Mouse (Mus musculus): Measurements from ENCODE around the gene Pof1b. TPM values are rescaled to one million over a fixed set of nuclear protein-coding genes. Genes with fewer than 3 reads are reported as not detected.

Gene Pof1b
- polyA plus RNA-seq (2015; fragmentation: Illumina TruSeq; extraction: RNeasy Lipid Tissue Mini Kit (QIAGEN cat#74804); ENCODE audit: low read depth, low replicate concordance): not detected

GRCm38 (mm10) chrX:112698508-112698907 is at the start of gene Pof1b:
Gene Pof1b (minus strand): TSS chrX:112698651.

DNA sequence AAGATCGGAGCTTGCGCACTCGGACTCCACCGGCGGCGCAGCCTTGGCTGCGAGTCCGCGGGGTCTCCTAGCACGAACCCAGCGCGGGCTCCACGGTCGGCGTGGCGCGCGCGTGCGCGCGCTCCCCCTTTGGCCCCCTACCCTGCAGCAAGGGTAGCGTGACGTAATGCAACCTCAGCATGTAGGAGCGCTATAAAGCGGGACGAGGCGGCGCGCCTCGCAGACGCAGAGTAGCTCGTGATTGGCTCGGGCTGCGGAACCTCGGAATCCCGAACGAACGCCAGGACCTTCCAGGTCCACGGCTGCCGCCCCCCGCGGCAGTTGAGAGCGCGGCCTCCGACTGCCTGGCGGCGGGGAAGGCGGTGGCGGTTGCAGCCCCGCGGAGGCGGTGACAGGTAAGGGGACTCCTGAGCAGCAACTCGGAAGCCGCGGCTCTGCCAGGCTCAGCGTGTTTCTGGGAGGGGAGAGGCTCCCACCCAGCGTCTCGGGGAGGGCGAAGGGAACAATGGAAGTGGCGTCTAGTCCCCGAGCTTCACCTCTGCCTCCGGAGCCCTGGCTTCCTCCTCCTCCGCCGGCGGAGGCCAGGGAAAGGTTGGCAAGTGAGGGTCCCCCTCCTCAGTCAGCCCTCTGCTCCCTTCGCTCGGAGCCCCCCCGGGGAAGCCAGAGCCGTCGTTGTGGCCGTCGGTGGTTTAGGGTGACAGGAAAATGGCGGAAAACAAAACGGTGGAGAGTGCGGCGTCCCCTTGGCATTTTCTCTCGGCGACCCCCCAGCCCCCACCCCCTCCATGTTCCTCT is 97.7 kb downstream of the Pof1b start, which contains the start of gene Zfp711:
Gene Zfp711, plus strand, starts transcription at position 16 of the 795 bp plus-strand sequence.

Other genes starting within 250 kb of the Pof1b start
- gene 2010106E10Rik, start 203.4 kb downstream of the Pof1b start, polyA plus RNA-seq (2015; fragmentation: Illumina TruSeq; extraction: RNeasy Lipid Tissue Mini Kit (QIAGEN cat#74804); ENCODE audit: low read depth, low replicate concordance): not detected
- 9.5 TPM for gene Zfp711, start 98.1 kb downstream of the Pof1b start, polyA plus RNA-seq (2015; fragmentation: Illumina TruSeq; extraction: RNeasy Lipid Tissue Mini Kit (QIAGEN cat#74804); ENCODE audit: low read depth, low replicate concordance)